Mouse (Mus musculus) CH12F3 (cell line): ENCODE results near the gene Vmn2r39.
"Not testable (repeated sequence)": the region's sequence is repeated elsewhere in the genome, so short reads cannot be mapped to it uniquely, and the experiment has no call there.

Experiments used
- in situ Hi-C: fragments of 300-500 bp; cut with MboI; formaldehyde crosslinking; loops from 2 replicates; pipeline ENCODE4 v1.14.3; 2020; ENCODE audit warnings: low sequenced_read_pairs

Gene Vmn2r39

DNA sequence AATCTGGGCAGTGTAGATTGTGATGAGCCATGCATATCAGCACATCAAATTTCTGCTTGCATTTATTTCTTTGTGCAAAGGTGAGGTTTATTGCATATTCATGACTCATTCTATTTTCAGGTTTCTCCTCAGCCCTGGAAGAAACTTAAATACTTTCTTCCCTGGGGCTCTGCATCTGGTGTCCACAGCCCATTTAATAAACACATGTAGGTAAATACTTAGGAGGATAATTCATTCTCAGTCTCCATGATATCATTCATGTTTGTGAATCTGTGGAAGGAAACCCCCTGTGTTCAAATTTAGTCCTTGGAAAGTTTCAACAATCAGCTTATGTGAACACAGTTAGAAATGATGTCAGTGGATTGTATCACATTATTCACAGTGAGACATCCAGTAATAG is at the start of gene Vmn2r39:
Gene Vmn2r39, minus strand, starts transcription at position 101 of the 400 bp plus-strand sequence.
- in situ Hi-C loops, result not testable (repeated sequence)

DNA sequence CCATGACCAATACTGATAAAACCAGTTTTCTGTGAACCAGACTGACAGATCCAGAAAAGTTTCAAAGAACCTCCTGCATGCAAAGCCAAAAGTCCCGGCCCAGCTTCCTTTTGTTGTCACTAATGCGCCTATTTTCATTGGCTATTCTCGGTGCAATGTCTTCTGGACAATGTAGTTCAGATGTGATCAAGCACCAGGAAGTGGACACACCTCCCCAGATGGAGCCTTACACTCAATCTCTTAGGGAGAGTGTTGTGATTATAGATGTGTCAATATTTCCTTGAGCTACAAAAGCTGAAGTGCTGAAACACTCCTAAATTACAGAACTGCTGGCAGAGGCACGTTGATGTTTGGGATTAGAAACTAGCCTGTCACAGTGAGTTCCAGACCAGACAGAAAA is 34.8 kb upstream of the Vmn2r39 start:
- in situ Hi-C loops, result not testable (repeated sequence)
